Mouse (Mus musculus): ENCODE measurements at regions not wholly inside any gene's neighbourhood (a gene's known extent, or its start where the extent isn't known, plus 50 kb on each side); places are given as distances from the start of the nearest gene placed in this dataset.

- no peak for DNase-seq (ENCODE audit: low read depth, low spot score)
These were observed 161.5 kb upstream of the Ghitm start for GRCm38 (mm10) chr14:37296531-37296930.

GRCm38 (mm10) chr14:37292084-37292860 is 157.2 kb upstream of the Ghitm start:
- no peak for DNase-seq (ENCODE audit: low read depth, low spot score)

GRCm38 (mm10) chr14:37284391-37284790 is 149.3 kb upstream of the Ghitm start:
- no peak for DNase-seq (ENCODE audit: low read depth, low spot score)

GRCm38 (mm10) chr14:37279356-37279755 is 144.3 kb upstream of the Ghitm start:
- DNase-seq (ENCODE audit: low read depth, low spot score), result no peak

GRCm38 (mm10) chr14:37276728-37277695 is 141.9 kb upstream of the Ghitm start:
- peak; percentile 18 for DNase-seq (ENCODE audit: low read depth, low spot score)

- no peak for DNase-seq (ENCODE audit: low read depth, low spot score)
These were observed 137.0 kb upstream of the Ghitm start for GRCm38 (mm10) chr14:37272063-37272462.

GRCm38 (mm10) chr14:37271015-37271933 is 136.2 kb upstream of the Ghitm start:
- no peak for DNase-seq (ENCODE audit: low read depth, low spot score)

- no peak for DNase-seq (ENCODE audit: low read depth, low spot score)
These were observed 134.8 kb upstream of the Ghitm start for GRCm38 (mm10) chr14:37269920-37270319.

GRCm38 (mm10) chr14:37238632-37239032 is 103.6 kb upstream of the Ghitm start:
- DNase-seq (ENCODE audit: low read depth, low spot score), result peak; percentile 61

- no peak for DNase-seq (ENCODE audit: low read depth, low spot score)
These were observed 102.1 kb upstream of the Ghitm start for GRCm38 (mm10) chr14:37237191-37237590.

- DNase-seq (ENCODE audit: low read depth, low spot score), result no peak
These were observed 73.2 kb upstream of the Ghitm start for GRCm38 (mm10) chr14:37208256-37208655.

GRCm38 (mm10) chr14:37189795-37190194 is 54.7 kb upstream of the Ghitm start:
- DNase-seq (ENCODE audit: low read depth, low spot score), result no peak

All from forelimb bud, embryonic 11.5 days (tissue).